Mouse (Mus musculus): ENCODE data around the gene Krt81. TPM values are rescaled to one million over a fixed set of nuclear protein-coding genes. Genes with fewer than 3 reads are reported as not detected.

The Krt81 gene
- total RNA-seq, 2 experiments from 2014 or later = not detected

DNA sequence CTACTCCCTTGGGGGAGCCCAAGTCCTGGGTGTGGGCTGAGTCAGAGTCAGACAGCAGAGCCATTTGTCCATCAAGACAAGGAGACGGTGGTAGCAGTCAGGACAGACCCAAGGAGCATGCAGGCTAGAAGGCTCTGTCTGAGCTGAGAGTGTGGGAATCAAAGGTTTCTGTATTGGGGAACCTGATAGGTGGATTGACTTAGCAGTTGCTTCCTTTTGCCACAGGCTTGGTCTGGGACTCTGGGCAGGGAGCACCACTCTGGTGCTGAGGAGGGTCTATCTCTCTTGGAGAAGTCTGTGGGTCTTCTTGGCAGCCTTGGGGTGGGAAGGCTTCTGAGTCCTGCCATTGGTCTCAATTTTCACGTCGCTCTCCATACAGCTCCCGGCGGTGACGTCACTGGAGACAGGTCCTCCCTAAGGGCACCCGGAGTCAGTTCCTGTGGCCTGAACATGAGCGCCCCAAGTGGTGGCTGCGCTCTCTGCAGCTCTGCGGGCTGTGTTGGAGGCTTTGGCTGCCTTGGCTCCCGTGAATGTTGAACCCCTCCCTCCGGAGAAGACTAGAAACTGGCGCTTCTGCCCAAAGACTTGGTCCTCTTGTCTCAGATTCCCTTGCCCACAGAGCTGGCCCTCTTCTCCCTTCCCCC is 10.3 kb downstream of the Krt81 start:
- DNase-seq = peak; percentile 65 to 75

DNA sequence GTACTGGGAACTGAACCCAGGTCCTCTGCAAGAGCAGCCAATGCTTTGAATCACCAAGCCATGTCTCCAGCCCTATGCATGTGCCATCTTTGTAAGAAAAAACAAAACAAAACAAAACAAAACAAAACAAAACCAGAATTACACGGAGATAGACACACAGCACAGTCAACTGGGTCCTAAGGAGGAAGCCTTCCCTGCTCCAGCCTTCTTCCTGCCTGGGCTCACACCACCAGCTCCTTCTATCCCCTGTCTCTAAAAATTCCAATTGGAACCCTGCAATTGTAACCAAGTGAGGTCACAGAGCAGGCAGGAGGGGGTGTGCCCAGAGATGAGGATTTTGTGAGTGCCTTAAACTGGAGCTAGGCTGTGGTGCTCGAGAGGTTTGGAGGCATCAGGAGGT is 16.1 kb downstream of the Krt81 start, which contains the start of gene Krt88:
Krt88 (plus strand) TSS at position 301 of the 400 bp plus-strand sequence.
- DNase-seq = no peak

DNA sequence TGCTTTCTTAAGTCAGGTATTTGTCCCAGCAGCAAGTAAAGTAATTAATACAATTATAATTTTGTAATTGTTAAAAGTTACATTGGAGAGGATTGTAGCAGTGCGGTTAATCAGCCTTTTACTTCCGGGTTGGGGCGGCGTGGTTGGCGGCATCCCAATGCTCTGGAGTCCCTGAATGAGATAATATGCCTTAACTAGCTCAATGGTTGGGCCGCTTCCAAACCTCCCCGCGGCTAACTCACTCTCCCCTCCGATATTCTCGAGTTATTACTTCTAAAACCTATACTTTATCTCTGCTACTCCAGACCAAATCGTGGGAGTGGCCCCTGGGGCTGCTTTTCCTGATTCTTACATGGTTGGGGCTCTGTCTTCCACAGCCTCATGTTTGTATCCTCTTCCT is 17.0 kb downstream of the Krt81 start:
- no peak for DNase-seq

DNA sequence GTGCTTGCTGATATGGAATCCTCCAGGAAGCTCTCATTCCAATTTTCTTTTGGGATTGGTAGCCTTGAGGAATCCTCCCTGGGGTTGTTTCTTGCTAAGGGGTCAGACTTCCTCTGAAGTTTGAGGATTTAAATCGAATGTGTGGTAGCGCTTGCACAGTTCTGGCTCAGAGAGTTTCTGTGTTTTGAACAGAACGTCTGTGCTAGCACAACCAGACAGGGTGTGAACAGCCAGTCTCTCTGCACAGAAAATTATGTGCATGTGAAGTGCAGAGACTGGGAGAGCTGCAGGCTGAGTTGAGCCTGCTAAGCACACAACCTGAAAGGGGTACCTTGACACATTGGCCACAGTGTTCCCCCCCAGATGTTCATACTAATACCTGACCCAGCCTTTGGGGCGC is 22.7 kb downstream of the Krt81 start:
- peak; percentile 38 to 42 for DNase-seq

DNA sequence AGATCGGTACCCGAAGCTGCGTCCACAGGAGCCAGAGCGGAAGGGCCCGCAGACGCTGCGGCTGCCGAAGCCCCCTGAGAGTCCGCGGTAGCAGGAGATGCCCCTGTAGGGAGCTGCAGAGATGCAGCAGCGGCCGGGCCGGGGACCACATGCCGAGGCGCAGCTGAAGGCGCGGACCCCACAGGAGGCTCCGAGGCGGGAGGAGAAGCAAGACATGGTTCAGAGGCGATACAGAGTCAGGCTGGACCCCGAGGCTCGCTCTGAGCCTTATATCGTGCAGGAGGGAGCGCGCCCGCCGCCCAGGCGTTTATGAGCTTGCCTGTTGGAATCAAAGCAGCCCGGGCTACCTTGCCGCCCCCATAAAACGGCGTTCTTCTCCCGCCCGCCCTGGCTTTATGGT is 25.0 kb downstream of the Krt81 start, which contains the start of gene Krt87:
Krt87 (minus strand) TSS at position 250 of the 400 bp plus-strand sequence.
- no peak for DNase-seq

DNA sequence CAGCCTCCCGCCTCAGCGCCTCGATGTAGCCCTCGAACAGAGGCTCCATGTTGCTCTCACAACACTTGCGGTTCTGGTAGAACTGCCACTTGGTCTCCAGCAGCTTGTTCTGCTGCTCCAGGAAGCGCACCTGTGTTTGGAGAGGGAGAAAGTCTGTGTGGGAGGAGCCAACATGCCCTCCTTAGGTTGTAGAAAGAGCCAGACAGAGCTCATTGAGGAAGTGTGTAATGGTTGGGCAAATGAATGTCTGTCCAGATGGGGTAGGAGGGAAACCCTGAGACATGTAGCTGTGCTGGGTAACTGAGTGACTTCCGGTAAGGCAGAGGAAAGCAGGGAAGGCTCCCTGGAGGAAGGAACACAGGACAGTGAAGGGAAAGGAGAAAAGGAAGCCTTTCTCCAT is 26.9 kb downstream of the Krt81 start:
- no peak for DNase-seq

DNA sequence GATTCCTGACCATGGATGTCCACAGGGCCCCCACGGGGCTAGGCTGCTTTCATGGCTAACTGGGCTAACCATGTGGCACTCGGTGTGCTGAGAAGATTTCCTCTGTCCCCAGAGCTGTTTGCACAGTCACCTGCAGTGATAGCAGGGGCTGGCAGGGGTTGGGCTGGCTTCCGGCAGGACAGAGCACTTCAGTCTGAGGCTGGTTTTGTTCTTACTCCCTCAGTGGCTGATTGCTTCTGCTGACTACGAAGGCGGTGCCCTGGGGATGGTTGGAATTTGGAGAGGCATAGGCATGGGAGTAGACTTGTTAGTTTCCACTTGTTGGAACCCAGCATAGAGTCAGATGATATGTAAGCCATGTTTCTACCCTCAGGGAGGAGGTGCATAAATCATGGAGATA is 38.6 kb downstream of the Krt81 start:
- DNase-seq = no peak

DNA sequence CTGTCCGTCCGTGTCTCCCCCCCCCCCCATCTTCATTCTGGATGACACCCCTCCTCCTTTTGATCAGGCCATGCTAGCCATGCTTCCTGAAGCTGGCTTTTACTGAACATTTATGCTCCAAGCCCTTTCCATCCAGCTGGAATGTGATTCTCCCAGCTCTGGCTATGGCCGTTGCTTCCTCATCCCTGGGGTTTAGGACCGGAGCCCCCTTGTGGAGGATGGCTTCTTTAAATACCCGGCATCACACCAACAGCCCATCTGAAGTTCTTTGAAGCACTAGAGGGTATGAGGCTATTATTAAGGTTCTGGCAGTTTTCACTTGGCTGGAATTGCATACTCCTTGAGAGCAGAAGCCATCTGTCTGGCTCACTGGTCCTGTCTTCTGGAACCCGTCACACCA is 42.6 kb downstream of the Krt81 start:
- no peak for DNase-seq

DNA sequence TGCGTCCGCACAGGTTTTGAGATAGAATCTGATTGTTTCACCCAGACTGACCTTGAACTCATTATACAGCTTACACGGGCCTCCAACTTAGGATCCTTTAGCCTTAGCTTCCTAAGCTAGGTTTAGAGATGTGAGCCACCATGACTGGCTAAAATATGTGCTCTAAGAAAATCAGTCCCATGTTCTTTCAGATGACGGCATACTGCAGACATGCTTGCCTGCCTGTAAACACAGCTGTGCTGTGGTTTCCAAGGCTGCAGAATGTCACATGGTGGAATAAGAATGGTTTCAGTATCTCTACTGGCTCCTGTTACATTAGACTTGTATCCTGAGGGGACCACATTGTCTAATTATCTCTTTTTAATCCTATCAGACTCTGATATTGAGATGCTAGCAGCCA is 44.6 kb downstream of the Krt81 start:
- DNase-seq = no peak

DNA sequence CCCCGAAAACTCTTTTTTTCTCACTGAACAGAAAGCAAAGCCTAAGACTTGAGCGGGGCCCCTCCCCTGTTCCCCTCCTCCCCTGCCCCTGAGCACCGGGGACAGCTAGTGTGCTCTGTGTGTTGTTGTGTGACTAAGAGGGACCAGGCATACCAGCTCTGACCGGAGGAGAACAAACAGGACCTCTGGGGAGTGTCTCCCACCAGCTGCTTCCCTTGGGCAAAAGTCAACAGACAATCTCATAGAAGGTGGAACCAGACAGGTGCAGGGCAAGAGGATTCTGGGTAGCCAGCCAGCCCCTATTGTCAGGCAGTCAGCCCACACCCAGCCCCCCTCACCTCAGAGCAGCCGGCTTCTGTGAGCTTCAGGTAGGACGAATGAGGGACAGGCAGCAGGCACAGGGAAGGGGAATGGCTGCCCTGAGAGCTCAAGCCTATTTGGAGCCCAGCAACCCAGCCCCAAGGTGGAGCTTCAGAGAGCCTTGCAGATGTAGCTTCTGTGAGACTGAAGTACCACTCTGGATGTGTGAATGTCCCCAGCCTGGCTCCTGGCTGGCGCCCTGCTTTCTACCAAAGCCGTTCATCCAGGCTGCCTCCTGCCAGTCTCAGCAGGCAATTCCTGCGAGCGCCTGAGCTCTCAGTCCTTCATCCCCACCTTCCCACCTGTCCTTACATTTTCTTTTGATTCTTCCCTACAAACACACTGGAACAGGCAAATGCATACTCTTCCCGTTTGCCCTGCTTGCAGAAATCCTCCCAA is 48.6 kb downstream of the Krt81 start:
- DNase-seq = no peak

DNA sequence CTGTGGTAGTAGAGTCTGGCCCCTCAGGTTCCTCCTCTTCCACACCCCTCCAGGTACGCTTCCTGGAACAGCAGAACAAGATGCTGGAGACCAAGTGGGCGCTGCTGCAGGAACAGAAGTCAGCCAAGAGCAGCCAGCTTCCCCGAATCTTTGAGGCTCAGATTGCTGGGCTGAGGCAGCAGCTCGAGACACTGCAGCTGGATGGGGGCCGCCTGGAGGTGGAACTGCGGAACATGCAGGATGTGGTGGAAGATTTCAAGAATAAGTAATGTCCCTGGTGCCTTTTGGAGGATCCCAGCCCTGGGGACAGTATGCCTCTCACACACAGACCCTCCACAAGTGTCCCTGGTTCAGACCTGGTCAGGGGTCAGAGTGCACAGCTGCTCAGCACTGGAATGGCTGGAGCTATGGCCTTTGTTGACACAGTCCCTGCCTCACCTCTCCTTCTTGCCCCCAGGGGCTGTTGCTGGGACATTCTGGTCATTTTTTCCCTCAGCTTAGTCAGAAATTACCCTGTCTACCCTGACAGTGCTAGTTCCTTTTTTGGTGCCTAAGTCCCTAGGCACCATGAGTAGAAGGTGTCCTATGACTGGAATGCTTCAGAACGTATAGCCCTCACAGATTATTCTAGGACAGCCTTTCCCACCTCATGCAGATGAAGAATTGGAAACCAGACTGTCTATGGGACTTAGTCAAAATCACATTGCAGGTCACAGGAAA is 49.5 kb downstream of the Krt81 start:
- DNase-seq = no peak

DNA sequence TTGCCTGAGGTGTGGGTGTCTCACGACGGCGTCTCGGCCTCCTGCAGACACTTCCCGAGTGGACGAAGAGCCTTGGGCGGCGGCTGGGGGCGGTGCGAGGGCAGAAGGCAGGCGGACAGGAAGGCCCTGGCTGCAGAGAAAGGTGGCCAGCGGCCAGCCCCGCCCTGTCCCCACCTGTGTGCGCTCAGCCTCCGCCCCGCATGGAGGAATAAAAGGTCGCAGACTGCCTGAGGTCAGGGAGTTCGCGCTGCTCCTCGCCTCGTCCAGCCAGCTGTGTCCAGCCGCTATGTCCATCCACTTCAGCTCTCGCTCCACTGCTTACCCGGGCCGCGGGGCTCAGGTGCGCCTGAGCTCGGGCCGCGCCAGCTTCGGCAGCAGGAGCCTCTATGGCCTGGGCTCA is 51.4 kb downstream of the Krt81 start:
- DNase-seq = no peak

DNA sequence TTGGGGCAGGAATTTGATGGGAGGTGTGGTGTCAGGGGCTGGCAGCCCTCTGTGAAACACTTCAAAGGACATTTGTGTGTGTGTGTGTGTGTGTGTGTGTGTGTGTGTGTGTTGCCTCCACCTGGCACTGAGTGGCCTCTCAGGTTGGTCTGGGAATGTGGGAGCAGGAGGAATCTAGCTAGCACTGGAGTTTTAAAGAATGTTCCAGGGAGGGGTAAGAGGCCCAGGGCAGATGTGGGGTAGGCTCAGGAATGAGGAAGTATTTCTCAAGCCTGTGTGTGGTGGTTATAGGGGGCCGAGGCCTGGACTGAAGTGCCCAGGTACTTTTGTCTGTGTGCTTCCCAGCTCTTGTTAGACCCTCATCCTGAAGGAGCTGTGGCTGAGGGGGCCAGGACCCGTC is 52.8 kb downstream of the Krt81 start, which contains the start of gene Krt7:
Krt7 (plus strand) TSS at position 269 of the 400 bp plus-strand sequence.
- DNase-seq = no peak

Other genes starting within 250 kb of the Krt81 start
- 10 to 100 TPM; 68.7 to 70.3 TPM for gene Grasp, start 239.6 kb downstream of the Krt81 start, total RNA-seq (2021)
- gene Nr4a1, start 209.5 kb downstream of the Krt81 start, total RNA-seq (2021) = 10 to 100 TPM; 53.8 to 63.8 TPM
- 10 to 100 TPM; 48.8 to 49.5 TPM for gene Atg101, start 179.5 kb downstream of the Krt81 start, total RNA-seq (2021)
- gene 6030408B16Rik, start 170.5 kb downstream of the Krt81 start, total RNA-seq (2021) = under 1 TPM; 0.20 to 0.30 TPM
- under 1 TPM in 1 of 2 experiments, not detected in 1; 0.46 TPM for gene Krt80, start 93.6 kb downstream of the Krt81 start, total RNA-seq (2021)
- not detected for gene Krt7, start 52.7 kb downstream of the Krt81 start, total RNA-seq (2021)
- gene Krt87, start 24.9 kb downstream of the Krt81 start, total RNA-seq (2021) = under 1 TPM; 0.48 to 0.77 TPM
- gene Krt88, start 16.0 kb downstream of the Krt81 start, total RNA-seq (2021) = not detected
- not detected for gene Krt86, start 9.7 kb upstream of the Krt81 start, total RNA-seq (2021)
- not detected for gene Krt83, start 27.8 kb upstream of the Krt81 start, total RNA-seq (2021)
- not detected for gene Gm49425, start 53.5 kb upstream of the Krt81 start, total RNA-seq (2021)
- not detected for gene Krt84, start 69.1 kb upstream of the Krt81 start, total RNA-seq (2021)
- not detected for gene Krt82, start 86.9 kb upstream of the Krt81 start, total RNA-seq (2021)
- not detected for gene Krt90, start 99.2 kb upstream of the Krt81 start, total RNA-seq (2021)
- gene Krt75, start 110.2 kb upstream of the Krt81 start, total RNA-seq (2021) = not detected
- not detected for gene Gm5414, start 164.4 kb upstream of the Krt81 start, total RNA-seq (2021)
- gene Gm5478, start 183.6 kb upstream of the Krt81 start, total RNA-seq (2021) = not detected
- not detected for gene Krt6b, start 216.5 kb upstream of the Krt81 start, total RNA-seq (2021)
- not detected for gene Krt6a, start 230.6 kb upstream of the Krt81 start, total RNA-seq (2021)
- under 1 TPM; 0.56 to 0.85 TPM for gene Krt5, start 249.1 kb upstream of the Krt81 start, total RNA-seq (2021)